Mouse (Mus musculus): ENCODE measurements around the gene Npm1.

DNA sequence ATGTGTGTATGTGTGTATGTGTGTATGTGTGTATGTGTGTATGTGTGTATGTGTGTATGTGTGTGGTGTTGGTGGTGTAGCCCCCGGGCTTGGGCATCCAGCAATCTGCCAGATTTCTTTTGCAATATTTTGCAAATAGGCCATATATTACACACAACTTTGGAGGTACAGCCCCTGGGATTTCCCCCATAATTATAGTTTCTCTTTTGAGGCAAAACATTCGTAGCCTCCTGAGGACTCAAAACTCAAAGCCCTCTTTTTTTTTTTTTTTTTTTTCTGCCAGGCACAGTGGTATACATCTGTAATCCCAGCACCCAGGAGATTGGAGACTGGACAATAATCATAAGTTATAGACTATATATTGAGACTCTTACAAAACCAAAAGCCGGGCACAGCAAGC, 18.8 kb upstream of the Npm1 start:
- TF ChIP-seq POLR2A (IDR thresholded peaks at IDR 0.05; ENCODE audit: borderline replicate concordance, insufficient read depth, low read length), result no peak
- TF ChIP-seq CTCF (IDR thresholded peaks at IDR 0.05; ENCODE audit: borderline replicate concordance, insufficient read depth, low read depth, low read length), result no peak
